Mouse (Mus musculus): ENCODE results near the gene Chaf1a.
A peak's percentile ranks its signal among the peaks of the same experiment; 100 is the strongest.

The Chaf1a gene

DNA sequence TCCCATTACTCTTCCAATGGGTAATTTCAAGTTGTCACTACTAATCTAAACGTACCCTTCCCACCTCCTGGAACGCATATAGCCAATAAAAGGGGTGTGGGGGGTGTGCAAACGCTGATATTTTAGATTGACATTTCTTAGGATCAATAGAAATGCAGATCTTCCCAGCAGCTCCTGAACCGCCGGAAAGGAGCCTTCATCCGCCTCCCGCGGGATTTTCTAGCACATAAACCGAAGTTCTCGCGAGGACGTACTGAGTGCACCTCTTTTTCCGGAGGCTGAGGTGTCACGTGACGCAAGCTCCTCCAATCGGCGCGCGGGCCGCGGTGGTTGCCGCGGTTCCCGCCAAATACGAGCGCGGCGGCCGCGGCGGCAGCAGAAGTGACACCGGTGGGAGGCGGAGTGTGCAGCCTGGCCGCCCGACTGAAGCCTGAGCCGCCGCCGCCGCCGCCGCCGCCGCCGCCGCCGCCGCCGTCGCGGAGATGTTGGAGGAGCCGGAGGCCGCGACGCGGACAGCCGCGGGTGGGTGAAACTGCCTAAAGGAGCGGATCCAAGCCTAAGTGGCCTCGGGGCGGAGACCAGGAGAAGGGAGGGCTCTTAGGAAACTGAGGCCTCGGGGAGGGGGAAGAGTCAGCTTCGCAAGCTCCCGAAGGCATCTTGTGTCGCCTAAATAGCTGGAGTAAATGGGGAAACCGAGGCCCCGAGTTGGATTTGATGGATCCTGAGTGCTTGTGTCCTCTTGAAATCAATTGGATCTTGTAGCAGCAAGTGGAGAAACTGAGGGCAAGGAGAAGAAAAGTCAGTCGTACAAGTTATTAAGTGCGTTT is at the start of gene Chaf1a:
Chaf1a (plus strand) TSS at position 410 of the 827 bp plus-strand sequence.
- DNase-seq, result peak; percentile 99

DNA sequence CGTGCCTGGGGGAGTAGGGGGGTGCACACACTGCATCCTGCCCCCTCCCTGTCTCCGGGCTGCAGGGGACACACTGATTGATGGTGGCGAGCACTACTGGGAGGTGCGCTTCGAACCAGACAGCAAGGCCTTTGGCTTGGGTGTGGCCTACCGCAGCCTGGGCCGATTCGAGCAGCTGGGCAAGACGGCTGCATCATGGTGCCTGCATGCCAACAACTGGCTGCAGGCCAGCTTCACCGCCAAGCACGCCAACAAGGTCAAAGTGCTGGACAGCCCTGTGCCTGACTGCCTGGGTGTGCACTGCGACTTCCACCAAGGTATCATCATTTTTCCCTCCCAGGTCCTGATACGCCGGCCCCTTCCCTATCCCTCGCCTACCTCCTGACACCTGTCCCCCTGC is 44.2 kb upstream of the Chaf1a start:
- peak in 1 of 2 experiments; percentile 47 for DNase-seq

- no peak for DNase-seq
Measured at GRCm38 (mm10) chr17:55999794-56000499, 40.3 kb upstream of the Chaf1a start.

DNA sequence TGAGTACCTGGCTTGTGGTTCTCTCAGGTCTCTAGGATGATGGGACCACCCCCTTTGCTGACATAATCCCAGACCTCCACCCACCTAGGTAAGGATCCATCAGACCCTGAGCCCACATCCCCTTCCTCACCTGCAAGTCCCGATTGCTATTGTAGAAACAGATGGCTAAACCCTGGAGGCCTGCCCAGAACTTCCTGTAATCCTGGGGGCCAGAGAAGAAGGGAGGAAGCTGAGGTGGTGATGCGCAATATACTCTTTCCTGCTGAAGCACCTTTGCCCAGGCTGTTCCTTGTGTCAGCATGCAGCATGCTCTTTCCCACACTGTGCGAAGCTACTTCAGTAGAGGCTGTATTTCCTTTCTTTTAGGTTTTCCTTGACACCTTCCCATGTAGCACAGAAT is 37.2 kb upstream of the Chaf1a start:
- peak in 1 of 2 experiments; percentile 29 for DNase-seq

GRCm38 (mm10) chr17:56005415-56006061 is 34.7 kb upstream of the Chaf1a start, which contains the start of the genes Stap2 and Mpnd:
Gene Stap2, minus strand, starts transcription at chr17:56005584.
Gene Mpnd, plus strand, starts transcription at chr17:56005711.
- DNase-seq, result peak in 1 of 2 experiments; percentile 46

- peak in 1 of 2 experiments; percentile 61 for DNase-seq
Measured at GRCm38 (mm10) chr17:56006956-56007355, 33.3 kb upstream of the Chaf1a start.

DNA sequence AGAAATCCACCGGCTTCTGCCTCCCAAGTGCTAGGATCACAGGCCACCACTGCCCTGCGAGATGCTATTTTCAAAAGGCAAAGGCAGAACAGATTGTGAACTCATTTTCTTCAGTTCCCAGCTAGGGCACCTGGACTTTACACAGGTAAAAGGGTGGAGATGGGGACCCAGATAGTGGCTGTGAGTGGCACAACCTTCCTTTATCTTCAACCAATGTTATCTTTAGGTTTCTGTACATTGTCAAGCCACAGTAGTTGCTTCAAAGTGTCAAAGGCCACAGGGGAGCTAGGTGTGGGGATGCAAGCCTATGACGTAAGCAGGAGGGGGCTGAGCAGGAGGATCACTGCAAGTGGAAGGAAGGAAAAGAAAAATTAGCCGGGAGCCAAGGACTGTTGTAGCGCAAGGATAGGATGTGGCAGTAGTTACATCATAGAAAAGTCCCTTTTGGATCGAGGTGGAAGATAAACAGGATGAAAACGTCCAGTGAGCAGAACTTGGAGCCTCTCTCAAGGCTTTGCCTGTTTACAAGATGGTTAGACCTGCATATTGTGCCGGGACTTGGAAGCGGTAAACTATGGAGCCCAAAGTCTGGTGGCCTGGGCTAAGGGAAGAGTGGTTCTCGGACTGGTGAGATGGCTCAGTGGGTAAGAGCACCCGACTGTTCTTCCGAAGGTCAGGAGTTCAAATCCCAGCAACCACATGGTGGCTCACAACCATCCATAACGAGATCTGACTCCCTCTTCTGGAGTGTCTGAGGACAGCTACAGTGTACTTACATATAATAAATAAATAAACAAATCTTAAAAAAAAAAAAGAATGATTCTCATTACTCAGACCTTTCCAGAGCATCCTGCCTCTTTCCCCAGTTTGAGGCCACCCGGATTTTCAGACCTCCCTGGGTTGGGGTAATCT is 32.5 kb upstream of the Chaf1a start:
- peak in 1 of 2 experiments; percentile 38 for DNase-seq

DNA sequence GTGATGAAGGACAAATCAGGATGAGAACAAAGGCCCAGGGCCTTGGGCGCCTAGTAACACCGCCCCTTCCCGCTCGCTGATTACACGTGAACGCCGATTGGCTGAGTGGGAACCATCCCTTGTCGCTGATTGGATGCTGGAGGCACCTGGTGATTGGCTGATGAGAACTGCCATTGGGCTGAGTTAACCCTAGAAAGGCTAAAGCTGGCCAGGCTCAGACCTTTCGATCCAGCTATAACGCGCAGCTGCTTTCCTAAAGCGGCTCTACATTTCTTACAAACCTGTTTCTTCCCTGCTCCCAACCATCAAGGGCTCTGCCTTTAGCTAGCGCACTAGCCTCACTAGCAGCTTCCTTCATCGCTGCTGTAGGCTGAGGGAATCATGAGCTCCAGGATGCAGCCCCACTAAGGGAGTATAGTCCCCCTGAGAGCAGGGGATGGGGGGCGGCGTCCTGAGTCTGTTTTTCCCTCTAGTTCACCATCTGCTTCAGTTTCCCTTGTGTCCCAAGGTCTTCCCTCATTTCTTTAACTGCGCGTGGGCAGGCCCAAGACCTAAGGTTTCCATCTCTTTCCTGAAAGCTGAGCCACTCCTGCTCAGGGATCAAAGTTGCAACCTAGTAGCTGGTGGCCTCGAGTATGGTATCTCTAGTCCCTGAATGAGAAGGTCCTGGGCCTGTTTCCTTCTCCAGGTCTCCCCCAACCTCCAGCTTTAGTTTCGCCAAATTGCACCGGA is 31.7 kb upstream of the Chaf1a start:
- DNase-seq, result peak; percentile 94 to 96

DNA sequence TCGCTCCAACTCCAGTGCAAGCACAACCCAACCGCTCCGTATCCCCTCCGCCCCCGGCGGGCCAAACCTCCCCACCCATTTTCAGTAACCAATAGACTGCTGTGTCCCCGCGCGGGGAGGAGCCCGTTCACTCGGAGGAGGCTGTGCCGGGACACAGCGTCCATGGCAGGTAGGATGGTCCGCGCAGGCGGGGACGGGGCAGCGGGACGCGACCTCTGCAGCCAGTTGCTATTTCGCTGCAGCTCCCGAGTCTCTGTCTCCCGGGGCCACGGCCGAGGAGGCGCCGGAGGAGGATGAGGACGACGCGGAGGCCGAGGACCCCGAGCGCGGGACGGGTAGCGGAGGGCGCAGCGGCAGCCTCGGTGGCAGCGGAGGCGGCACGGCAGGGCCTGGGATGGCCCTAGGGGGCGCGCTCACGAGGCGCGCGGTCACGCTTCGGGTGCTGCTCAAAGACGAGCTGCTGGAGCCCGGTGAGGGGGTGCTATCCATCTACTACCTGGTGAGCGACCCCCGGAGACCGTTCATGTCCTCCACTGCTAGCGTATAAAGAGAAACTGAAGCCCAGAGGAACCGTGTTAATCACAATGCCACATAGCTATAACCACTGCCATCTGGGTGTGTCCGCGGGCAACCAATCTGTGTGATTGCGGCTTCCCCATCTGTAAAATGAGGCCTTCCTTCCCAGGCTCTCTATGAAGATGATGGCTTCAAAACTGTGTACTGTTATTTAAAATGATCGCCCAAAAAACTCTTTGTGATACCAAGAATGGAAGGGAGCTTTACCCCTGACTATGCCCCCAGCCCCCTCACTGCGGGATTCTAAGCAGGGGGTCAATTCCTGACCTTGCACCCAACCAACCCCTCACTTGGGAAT is 30.9 kb upstream of the Chaf1a start:
- peak; percentile 94 to 97 for DNase-seq

DNA sequence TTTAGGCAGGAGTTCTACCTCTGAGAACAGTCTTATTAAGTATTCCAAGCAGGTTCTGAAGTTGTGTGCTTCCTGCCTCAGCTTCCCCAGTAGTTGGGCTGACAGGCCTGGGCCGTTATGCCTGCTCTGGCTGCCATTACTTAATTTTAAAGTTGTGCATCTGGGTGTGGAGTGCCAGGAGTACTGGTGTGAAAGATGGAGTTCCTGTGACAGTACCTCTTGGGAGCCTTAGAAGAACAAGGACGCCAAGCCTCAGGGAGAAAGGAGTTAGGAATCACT is 30.3 kb upstream of the Chaf1a start:
- no peak for DNase-seq

- DNase-seq, result peak; percentile 36 to 41
Measured at GRCm38 (mm10) chr17:56010255-56010654, 30.0 kb upstream of the Chaf1a start.

- DNase-seq, result peak; percentile 90 to 94
Measured at GRCm38 (mm10) chr17:56010681-56011080, 29.6 kb upstream of the Chaf1a start.

DNA sequence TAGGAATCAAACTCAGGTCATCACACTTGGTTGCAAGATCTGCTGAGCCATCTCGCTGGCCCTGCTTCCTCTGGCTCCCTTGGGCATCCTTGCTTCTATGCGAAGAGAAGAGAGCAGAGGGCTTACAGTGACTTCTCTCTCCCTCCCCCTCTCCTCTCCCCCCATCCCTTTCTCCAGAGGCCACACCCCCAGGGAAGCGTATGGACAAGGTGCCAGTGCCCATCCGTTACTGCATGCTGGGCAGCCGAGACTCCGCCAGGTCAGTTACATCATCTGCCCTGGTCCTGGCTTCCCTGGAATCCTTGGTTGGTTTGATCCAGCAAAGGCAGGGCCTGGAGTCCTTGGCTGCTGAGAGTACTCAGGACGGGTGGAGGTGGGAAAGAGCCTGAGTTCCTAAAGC is 28.8 kb upstream of the Chaf1a start:
- peak; percentile 28 to 35 for DNase-seq

GRCm38 (mm10) chr17:56015293-56015692 is 24.9 kb upstream of the Chaf1a start:
- DNase-seq, result peak in 1 of 2 experiments; percentile 22

DNA sequence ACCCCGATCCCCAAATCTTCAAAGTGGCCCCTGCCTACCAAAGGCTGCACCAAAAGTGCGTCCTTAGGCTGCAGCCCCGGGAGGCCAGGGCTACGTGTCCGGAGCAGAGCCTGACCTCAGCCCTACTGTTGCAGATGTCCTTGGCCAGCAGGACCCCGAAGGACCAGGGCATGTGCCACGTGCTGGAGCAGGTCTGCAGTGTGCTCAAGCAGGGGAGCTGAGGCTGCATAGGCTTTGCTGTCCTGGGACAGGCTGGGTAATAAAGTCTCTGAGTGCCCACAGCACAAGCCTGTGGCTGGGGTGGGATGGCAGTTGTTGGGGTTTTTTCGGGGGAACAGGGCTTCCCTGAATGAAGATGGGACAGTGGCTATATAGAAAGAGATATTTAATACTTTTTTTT is 23.9 kb upstream of the Chaf1a start:
- peak in 1 of 2 experiments; percentile 16 for DNase-seq

GRCm38 (mm10) chr17:56016793-56017785 is 23.1 kb upstream of the Chaf1a start:
- DNase-seq, result peak; percentile 59 to 62

- DNase-seq, result peak in 1 of 2 experiments; percentile 33
Measured at GRCm38 (mm10) chr17:56017848-56018247, 22.4 kb upstream of the Chaf1a start.

GRCm38 (mm10) chr17:56018347-56019131 is 21.7 kb upstream of the Chaf1a start:
- peak; percentile 86 to 88 for DNase-seq

Measured in cerebellum, postnatal 10 days (tissue).